Mouse (Mus musculus) C2C12 (cell line): ENCODE data around the gene Mfsd7a.

Experiments
- CEBPB ChIP-seq: IDR thresholded peaks from one replicate; pipeline ENCODE4 v1.6.1; 2011; ENCODE audit warnings: low read depth, mild to moderate bottlenecking, control low read depth, moderate library complexity
- CTCF ChIP-seq: IDR thresholded peaks from one replicate; pipeline ENCODE4 v1.5.1; 2011; ENCODE audit not compliant: control insufficient read depth, insufficient read depth, insufficient read length
- MAX ChIP-seq: IDR thresholded peaks from one replicate; pipeline ENCODE4 v1.6.1; 2011; ENCODE audit warnings: mild to moderate bottlenecking, control low read depth
- MYOD1 ChIP-seq: IDR thresholded peaks from one replicate; pipeline ENCODE4 v1.6.1; 2011; ENCODE audit warnings: low read depth; ENCODE audit not compliant: control insufficient read depth, insufficient read length
- MYOG ChIP-seq: IDR thresholded peaks from one replicate; pipeline ENCODE4 v1.6.1; 2011; ENCODE audit not compliant: control insufficient read depth, insufficient read length; ENCODE audit errors: extremely low read depth
- USF1 ChIP-seq: IDR thresholded peaks from one replicate; pipeline ENCODE4 v1.6.1; 2011; ENCODE audit warnings: low read depth, mild to moderate bottlenecking, control low read depth, moderate library complexity

DNA sequence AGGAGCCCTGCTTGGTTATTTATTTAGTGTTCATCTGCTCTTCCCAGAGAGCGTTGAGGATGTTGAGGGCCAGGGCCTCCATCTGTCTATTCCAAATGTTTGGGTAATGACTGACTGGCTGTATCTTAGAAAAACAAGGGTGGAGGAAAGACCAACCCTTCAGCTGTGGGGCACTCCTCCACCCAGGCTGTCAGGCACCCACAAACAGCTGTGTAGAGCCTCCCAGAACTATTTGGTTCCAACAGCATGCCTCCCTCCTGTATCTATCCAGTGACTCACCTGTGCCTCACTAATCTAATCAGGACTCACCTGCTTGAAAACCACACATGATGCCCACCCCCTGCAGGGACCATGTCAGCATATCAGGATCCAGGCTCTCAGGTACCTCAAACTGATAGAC is 3.7 kb upstream of the Mfsd7a start:
- TF ChIP-seq MYOG (no peak), CTCF (no peak), MYOD1 (no peak), USF1 (no peak), CEBPB (no peak), MAX (no peak)
